ENCODE assay signal across 24 mouse cellular contexts in the genomic region with DNA sequence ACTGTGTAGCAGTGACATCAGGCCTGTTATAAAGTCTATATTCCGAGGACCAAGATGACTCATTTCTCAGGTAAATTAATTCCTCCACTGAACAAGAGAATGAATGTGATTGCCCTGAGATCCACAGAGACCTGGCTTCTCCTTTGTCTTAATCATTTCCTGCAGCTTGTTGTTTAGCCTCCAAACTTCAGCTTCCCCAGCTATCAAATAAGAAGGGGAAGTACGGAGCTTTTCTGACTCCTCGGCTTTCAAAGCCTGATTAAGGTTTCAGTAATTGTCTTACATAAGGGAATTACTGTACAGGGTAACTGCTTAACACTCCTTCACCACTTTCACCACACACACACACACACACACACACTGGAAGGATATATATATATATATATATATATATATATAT. TPM values are rescaled to one million over a fixed set of nuclear protein-coding genes. Genes with fewer than 3 reads are reported as not detected.
"Had no signal": no experiment of that assay in that cellular context is flagged by ENCODE, and none has a peak within 500 bp of the region (broad histone marks: within the 10 kb centered on the region; RNA-seq: fewer than 3 reads in every experiment).

No protein-coding gene starts in this region.

- DNase-seq: liver, postnatal 0 days; lung, adult 2 months; lung, postnatal 14 days; lung, postnatal 36 days; midbrain, embryonic 14.5 days; right cerebral cortex, adult 18-20 months; thymus, adult 2 months; thymus, postnatal 14 days; thymus, postnatal 36 days had no signal

- H3K27ac ChIP-seq: lung, embryonic 15.5 days; macrophage; midbrain, embryonic 10.5 days; midbrain, embryonic 12.5 days; neural tube, embryonic 13.5 days; neural tube, embryonic 15.5 days; stomach, embryonic 15.5 days; stomach, postnatal 0 days had no signal

- H3K36me3 ChIP-seq: lung, embryonic 15.5 days; midbrain, embryonic 10.5 days; midbrain, embryonic 12.5 days; neural tube, embryonic 13.5 days; neural tube, embryonic 15.5 days; stomach, embryonic 15.5 days had no signal

- H3K27me3 ChIP-seq: lung, embryonic 15.5 days; midbrain, embryonic 12.5 days; neural tube, embryonic 13.5 days; neural tube, embryonic 15.5 days; stomach, embryonic 15.5 days had no signal

- ATAC-seq: liver, postnatal 0 days; lung, postnatal 0 days; midbrain, embryonic 16.5 days had no signal

- H3K4me1 ChIP-seq: lung, embryonic 15.5 days; midbrain, embryonic 10.5 days; midbrain, embryonic 12.5 days; stomach, embryonic 15.5 days had no signal

- H3K4me3 ChIP-seq: lung, embryonic 15.5 days; midbrain, embryonic 10.5 days; midbrain, embryonic 12.5 days; myocyte; neural tube, embryonic 13.5 days; neural tube, embryonic 15.5 days; stomach, embryonic 15.5 days had no signal

- H3K9me3 ChIP-seq: lung, embryonic 15.5 days; midbrain, embryonic 10.5 days; neural tube, embryonic 15.5 days; stomach, embryonic 15.5 days had no signal

- H3K9ac ChIP-seq: liver, postnatal 0 days; lung, embryonic 15.5 days; midbrain, embryonic 12.5 days; neural tube, embryonic 13.5 days; neural tube, embryonic 15.5 days; stomach, embryonic 15.5 days had no signal

RNA-seq across cellular contexts. Expression of a gene that starts 46.7 kb away (rescaled TPM):
- total RNA-seq: megakaryocyte, adult 5-6 weeks; megakaryocyte-erythroid progenitor cell, adult 5-6 weeks had no signal
- polyA plus RNA-seq: liver, postnatal 0 days; lung, adult 2 months; lung, embryonic 15.5 days; lung, postnatal 0 days; macrophage; midbrain, embryonic 10.5 days; midbrain, embryonic 12.5 days; midbrain, embryonic 14.5 days; midbrain, embryonic 16.5 days; myocyte; neural tube, embryonic 11.5 days; neural tube, embryonic 13.5 days; neural tube, embryonic 15.5 days; spleen, adult 2 months; stomach, embryonic 15.5 days; stomach, postnatal 0 days had no signal
